In genomic region chr11:20649477-20649876, GRCm38 (mm10) we compare ENCODE assay signal across 12 mouse cellular contexts.
A peak's percentile ranks its signal among the peaks of the same experiment; 100 is the strongest.
DNase-seq lines count a peak whose midpoint lies in the region; ATAC-seq and TF ChIP-seq lines count a peak whose summit lies in the region.
"Had no signal": no experiment of that assay in that cellular context is flagged by ENCODE, and none has a peak within 500 bp of the region (broad histone marks: within the 10 kb centered on the region; RNA-seq: fewer than 3 reads in every experiment).

No protein-coding gene starts in this region.

- ATAC-seq in monocyte, adult 5-6 weeks (replicated peaks; ENCODE audit: insufficient number of reproducible peaks, low FRiP score, low TSS enrichment, poor library complexity, severe bottlenecking): 0 out of 2 replicates have a peak, but pooled peaks have one; percentile 20
- ATAC-seq: activated CD4-positive, CD25-positive, alpha-beta regulatory T cell, adult 4 months had no signal

- H3K4me3 ChIP-seq in layer of hippocampus, adult 2 months: no peak overlapping the region; the same call in 1 of the 2 replicates
- H3K4me3 ChIP-seq: embryonic facial prominence, embryonic 15.5 days had no signal

- TF ChIP-seq POLR2A in brain, embryonic 14.5 days (IDR thresholded peaks at IDR 0.05; ENCODE audit: borderline replicate concordance, extremely low read depth, insufficient read depth, insufficient read length, poor library complexity, severe bottlenecking): no peak

- TF ChIP-seq CTCF in layer of hippocampus, adult 2 months (conservative IDR thresholded peaks at IDR 0.05): no peak; the same call in none of the 2 replicates
- TF ChIP-seq CTCF in brain, embryonic 14.5 days (IDR thresholded peaks at IDR 0.05; ENCODE audit: borderline replicate concordance, extremely low read depth, insufficient read depth, insufficient read length): 0 out of 2 replicates have a peak, but pooled peaks have one; percentile 5

- H3K27ac ChIP-seq in layer of hippocampus, adult 2 months: peak overlapping the region; percentile 60
- H3K27ac ChIP-seq: embryonic facial prominence, embryonic 15.5 days; macrophage had no signal

- DNase-seq in layer of hippocampus, adult 2 months (ENCODE audit: low spot score in 2 of 2): no peak
- DNase-seq in layer of hippocampus, adult 8-10 months (ENCODE audit: low spot score in 2 of 2): no peak
- DNase-seq in brain, embryonic 14.5 days (ENCODE audit: low read depth): peak; percentile 89
- DNase-seq in gastrocnemius, postnatal 25 days: peak; percentile 66
- no peak for DNase-seq in adrenal gland, adult 8-10 months
- DNase-seq in MN1 (ENCODE audit: low spot score): no peak
- DNase-seq in layer of hippocampus, postnatal 14 days (ENCODE audit: low spot score in 2 of 2): no peak
- DNase-seq: kidney, postnatal 36 days had no signal

Comparison
In these comparisons a context has a peak if more than half of its experiments do, and no peak if none do; other contexts are left out.
1. DNase-seq: peak in brain, embryonic 14.5 days (single experiment) and gastrocnemius, postnatal 25 days (single experiment); none in layer of hippocampus, adult 2 months (0 of 2), layer of hippocampus, adult 8-10 months (0 of 2), adrenal gland, adult 8-10 months (single experiment), MN1 (single experiment) and layer of hippocampus, postnatal 14 days (0 of 2).